Mouse (Mus musculus) layer of hippocampus, postnatal 36 days (tissue): ENCODE measurements around the gene Atp1a1. TPM values are rescaled to one million over a fixed set of nuclear protein-coding genes. Genes with fewer than 3 reads are reported as not detected.
A peak's percentile ranks its signal among the peaks of the same experiment; 100 is the strongest.

Experiments
- DNase-seq, 2 experiments: peaks; one replicate each; pipeline ENCODE4 v3.0.0; 2022
- total RNA-seq, 2 experiments: library from RNA; stranded (reverse); gene quantifications; 2 replicates each; pipeline ENCODE4 v1.2.3; 2021

The Atp1a1 gene
- 100 to 1,000 TPM; 462 to 484 TPM for total RNA-seq

GRCm38 (mm10) chr3:101604550-101605223, at the start of gene Atp1a1:
Atp1a1 (minus strand) TSS chr3:101604684.
- peak; percentile 98 for DNase-seq

GRCm38 (mm10) chr3:101653446-101653845, 49.0 kb upstream of the Atp1a1 start:
- peak; percentile 50 to 66 for DNase-seq

GRCm38 (mm10) chr3:101652967-101653366, 48.5 kb upstream of the Atp1a1 start:
- DNase-seq: no peak

GRCm38 (mm10) chr3:101650328-101650727, 45.8 kb upstream of the Atp1a1 start:
- no peak for DNase-seq

GRCm38 (mm10) chr3:101649271-101649670, 44.8 kb upstream of the Atp1a1 start:
- no peak for DNase-seq

GRCm38 (mm10) chr3:101648096-101648793, 43.8 kb upstream of the Atp1a1 start:
- no peak for DNase-seq

- DNase-seq: no peak
Observed at GRCm38 (mm10) chr3:101646806-101647205, 42.3 kb upstream of the Atp1a1 start.

- no peak for DNase-seq
Observed at GRCm38 (mm10) chr3:101645569-101646106, 41.2 kb upstream of the Atp1a1 start.

- DNase-seq: no peak
Observed at GRCm38 (mm10) chr3:101644062-101644802, 39.7 kb upstream of the Atp1a1 start.

GRCm38 (mm10) chr3:101643264-101643663, 38.8 kb upstream of the Atp1a1 start:
- no peak for DNase-seq

GRCm38 (mm10) chr3:101638223-101638622, 33.7 kb upstream of the Atp1a1 start:
- no peak for DNase-seq

GRCm38 (mm10) chr3:101636510-101636909, 32.0 kb upstream of the Atp1a1 start:
- no peak for DNase-seq

- DNase-seq: no peak
Observed at GRCm38 (mm10) chr3:101636086-101636485, 31.6 kb upstream of the Atp1a1 start.

- DNase-seq: no peak
Observed at GRCm38 (mm10) chr3:101634141-101634900, 29.8 kb upstream of the Atp1a1 start.

GRCm38 (mm10) chr3:101628255-101628654, 23.8 kb upstream of the Atp1a1 start:
- peak in 1 of 2 experiments; percentile 40 for DNase-seq

GRCm38 (mm10) chr3:101624287-101624686, 19.8 kb upstream of the Atp1a1 start:
- DNase-seq: no peak

- DNase-seq: no peak
Observed at GRCm38 (mm10) chr3:101619017-101619416, 14.5 kb upstream of the Atp1a1 start.

- no peak for DNase-seq
Observed at GRCm38 (mm10) chr3:101618505-101618904, 14.0 kb upstream of the Atp1a1 start.

GRCm38 (mm10) chr3:101617451-101617850, 13.0 kb upstream of the Atp1a1 start:
- DNase-seq: no peak

GRCm38 (mm10) chr3:101617007-101617406, 12.5 kb upstream of the Atp1a1 start:
- DNase-seq: no peak

GRCm38 (mm10) chr3:101615856-101616255, 11.4 kb upstream of the Atp1a1 start:
- DNase-seq: no peak

GRCm38 (mm10) chr3:101611813-101612491, 7.5 kb upstream of the Atp1a1 start:
- no peak for DNase-seq
